Mouse (Mus musculus): ENCODE results near the gene Olfr1032. TPM values are rescaled to one million over a fixed set of nuclear protein-coding genes. Genes with fewer than 3 reads are reported as not detected.
"Not testable (repeated sequence)": the region's sequence is repeated elsewhere in the genome, so short reads cannot be mapped to it uniquely, and the experiment has no call there.

The Olfr1032 gene
- not detected for total RNA-seq (2022)

DNA sequence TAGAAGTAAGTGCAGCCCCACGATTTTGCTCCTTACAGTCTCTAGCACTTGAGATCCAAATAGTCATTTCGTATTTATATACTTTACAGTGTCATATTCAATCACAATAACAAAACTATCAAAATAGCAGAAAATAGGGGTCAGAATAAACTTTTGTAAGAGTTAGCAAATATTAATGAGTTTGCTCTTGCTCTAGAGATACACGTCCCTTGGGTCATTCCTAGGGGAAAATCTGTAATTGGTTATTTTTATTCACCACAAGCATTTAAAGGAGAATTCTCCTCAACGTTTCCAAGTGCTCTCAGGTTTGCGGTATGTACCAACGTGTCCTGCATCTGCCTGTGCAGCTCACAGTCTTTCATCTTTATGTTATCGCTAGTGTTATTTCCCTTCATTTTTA, at the start of gene Olfr1032:
Gene Olfr1032 (plus strand): TSS at position 301 of the 400 bp plus-strand sequence.
- DNase-seq (ENCODE audit: low spot score in 2 of 2): no peak

DNA sequence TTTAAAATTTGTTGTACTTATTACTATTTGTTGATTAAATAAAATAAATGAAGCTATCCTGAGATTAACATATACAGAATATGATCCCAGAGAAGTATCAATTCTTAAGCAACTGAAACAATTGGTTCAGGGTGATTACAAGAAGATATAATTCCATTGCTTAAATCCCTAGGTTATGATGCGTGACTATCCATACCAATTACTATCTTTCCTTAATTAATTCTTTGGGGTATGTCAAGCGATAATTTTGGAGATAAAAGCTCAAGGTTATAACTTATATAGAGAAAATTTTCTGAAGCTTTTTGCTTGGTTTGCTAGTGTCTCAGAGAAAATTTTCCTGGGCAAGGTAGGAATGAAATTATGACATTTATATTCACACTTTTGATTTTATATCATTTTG, 31.7 kb upstream of the Olfr1032 start, which contains the start of gene Olfr1029:
Gene Olfr1029 (plus strand): TSS at position 301 of the 400 bp plus-strand sequence.
- DNase-seq (ENCODE audit: low spot score in 2 of 2): no peak

DNA sequence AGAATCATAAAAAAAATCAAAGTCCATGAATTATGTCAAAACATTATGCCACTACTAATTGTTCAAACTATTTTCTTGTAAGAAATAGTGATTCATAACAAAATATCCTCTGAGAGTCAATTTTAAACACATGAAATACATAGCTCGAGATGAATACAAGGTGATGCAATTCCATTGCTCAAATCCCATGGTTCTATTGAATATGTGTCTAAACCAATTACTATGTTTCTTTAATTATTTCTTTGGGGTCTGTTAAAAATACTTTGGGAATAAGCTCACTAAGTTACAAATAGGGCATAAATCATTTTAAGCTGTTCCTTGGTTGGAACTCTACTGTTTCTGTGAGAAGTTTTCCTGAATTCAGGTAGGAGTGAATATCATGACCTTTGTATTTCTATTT, 26.4 kb upstream of the Olfr1032 start, which contains the start of gene Olfr1030:
Gene Olfr1030 (plus strand): TSS at position 301 of the 400 bp plus-strand sequence.
- no peak for DNase-seq (ENCODE audit: low spot score in 2 of 2)

DNA sequence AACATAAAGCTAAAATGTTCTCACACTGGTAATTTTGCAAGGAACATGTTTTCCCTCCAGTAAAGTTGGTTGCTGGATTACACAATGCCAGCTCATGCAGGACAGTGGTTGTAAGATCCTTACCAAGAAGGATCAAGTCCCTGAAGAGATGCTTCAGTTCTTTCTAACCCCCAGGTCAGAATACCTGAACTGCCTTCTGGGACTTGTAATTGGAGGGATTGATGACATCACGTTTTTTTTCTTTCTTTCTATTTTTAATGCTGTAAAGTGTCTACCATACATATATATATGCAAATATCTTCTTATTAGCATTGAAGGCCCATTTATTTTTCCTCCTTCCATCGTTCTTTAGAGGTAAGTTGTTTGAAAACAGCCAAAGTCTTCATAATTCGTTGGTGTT, 15.3 kb upstream of the Olfr1032 start, which contains the start of gene Olfr1031:
Gene Olfr1031 (plus strand): TSS at position 301 of the 400 bp plus-strand sequence.
- no peak for DNase-seq (ENCODE audit: low spot score in 2 of 2)

DNA sequence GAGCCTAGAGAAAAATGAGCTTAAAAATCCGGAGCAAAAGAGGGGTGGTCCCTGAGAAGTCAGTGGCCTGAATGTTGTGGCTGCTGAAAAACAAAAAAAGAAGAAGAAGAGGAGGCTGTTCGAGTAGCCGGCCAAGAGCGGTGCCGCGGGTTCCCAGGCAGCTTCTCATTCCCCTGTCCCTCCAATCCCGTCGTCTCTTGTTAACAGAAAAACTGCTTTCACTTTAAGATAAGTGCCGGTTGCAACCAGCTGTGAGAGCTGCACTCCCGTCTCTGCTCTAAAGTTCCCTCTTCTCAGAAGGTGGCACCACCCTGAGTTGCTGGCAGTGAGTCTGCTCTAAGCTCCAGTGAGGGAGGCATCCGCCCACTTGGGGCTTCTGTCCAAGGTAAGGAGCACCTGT, 15.1 kb downstream of the Olfr1032 start, which contains the start of gene Olfr1033:
Gene Olfr1033 (plus strand): TSS at position 228 of the 400 bp plus-strand sequence.
- DNase-seq (ENCODE audit: low spot score in 2 of 2): not testable (repeated sequence)

DNA sequence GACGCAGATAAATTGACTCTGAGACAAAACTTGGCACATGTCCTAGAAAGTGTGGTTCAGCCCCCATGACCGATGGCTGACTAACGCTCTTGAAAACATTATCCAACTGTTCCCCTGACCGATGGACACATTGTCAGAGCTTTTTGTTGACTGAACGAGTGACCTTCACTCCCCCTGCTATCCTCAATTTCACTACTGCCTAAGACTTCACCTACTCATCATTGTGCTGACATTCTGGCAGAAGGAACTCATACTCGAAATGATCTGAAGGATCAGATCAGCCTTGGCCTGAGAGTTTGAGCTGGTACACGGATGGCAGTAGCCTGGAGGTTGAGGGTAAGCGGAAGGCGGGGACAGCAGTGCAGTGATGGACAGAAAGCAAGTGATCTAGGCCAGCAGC, 16.2 kb downstream of the Olfr1032 start:
- not testable (repeated sequence) for DNase-seq (ENCODE audit: low spot score in 2 of 2)

DNA sequence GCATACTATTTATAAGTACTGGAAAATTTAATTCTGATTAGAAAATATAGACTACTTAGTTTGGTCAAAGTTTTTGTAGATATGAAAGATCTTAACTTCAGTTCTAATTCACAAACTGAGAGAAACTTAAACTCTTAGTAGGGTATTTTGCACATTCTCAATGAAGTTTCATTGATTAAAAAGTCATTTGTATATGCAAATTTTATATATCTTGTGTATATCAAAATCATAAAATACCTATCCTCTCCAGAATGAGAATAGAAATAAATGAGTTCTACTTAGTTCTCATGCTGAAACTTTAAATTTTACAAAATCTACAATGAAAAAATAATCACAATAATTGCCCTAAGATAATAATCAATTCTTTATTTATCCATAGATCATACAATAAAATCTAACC, 40.2 kb downstream of the Olfr1032 start, which contains the start of gene Olfr1034:
Gene Olfr1034 (plus strand): TSS at position 301 of the 400 bp plus-strand sequence.
- no peak for DNase-seq (ENCODE audit: low spot score in 2 of 2)

DNA sequence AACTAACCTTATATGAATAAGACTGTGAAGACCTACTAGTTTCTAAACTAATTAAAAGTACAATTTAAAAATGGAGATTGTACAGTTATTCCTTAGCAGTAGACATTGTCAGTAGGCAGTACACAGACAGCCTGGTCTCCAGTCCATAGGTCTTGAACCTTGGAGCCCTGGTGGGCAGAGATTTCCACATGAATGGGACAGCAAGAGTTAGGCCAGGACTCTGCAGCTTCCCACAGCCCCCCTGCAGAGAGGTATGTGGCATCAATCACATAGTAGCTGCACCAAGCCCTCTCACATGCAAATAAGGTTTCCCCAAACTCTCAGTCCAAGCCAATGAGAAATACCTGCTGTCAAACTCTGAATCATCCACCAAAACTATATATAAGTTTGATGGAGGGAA, 45.4 kb downstream of the Olfr1032 start:
- not testable (repeated sequence) for DNase-seq (ENCODE audit: low spot score in 2 of 2)

Other genes starting within 250 kb of the Olfr1032 start
- gene Olfr1012, start 242.8 kb upstream of the Olfr1032 start, total RNA-seq (2022): not detected
- gene Olfr1013, start 238.4 kb upstream of the Olfr1032 start, total RNA-seq (2022): not detected
- not detected for gene Olfr1014, start 232.8 kb upstream of the Olfr1032 start, total RNA-seq (2022)
- not detected for gene Olfr1015, start 223.5 kb upstream of the Olfr1032 start, total RNA-seq (2022)
- gene Olfr1016, start 203.0 kb upstream of the Olfr1032 start, total RNA-seq (2022): not detected
- not detected for gene Olfr1018, start 187.1 kb upstream of the Olfr1032 start, total RNA-seq (2022)
- not detected for gene Olfr1019, start 160.1 kb upstream of the Olfr1032 start, total RNA-seq (2022)
- gene Olfr1020, start 158.5 kb upstream of the Olfr1032 start, total RNA-seq (2022): not detected
- not detected for gene Olfr1022, start 136.9 kb upstream of the Olfr1032 start, total RNA-seq (2022)
- not detected for gene Olfr1023, start 119.9 kb upstream of the Olfr1032 start, total RNA-seq (2022)
- not detected for gene Olfr1024, start 100.5 kb upstream of the Olfr1032 start, total RNA-seq (2022)
- gene Olfr1025-ps1, start 90.3 kb upstream of the Olfr1032 start, total RNA-seq (2022): not detected
- gene Olfr1026, start 84.0 kb upstream of the Olfr1032 start, total RNA-seq (2022): not detected
- gene Olfr1028, start 55.1 kb upstream of the Olfr1032 start, total RNA-seq (2022): not detected
- gene Olfr1029, start 31.6 kb upstream of the Olfr1032 start, total RNA-seq (2022): not detected
- not detected for gene Olfr1030, start 26.3 kb upstream of the Olfr1032 start, total RNA-seq (2022)
- not detected for gene Olfr1031, start 15.2 kb upstream of the Olfr1032 start, total RNA-seq (2022)
- under 1 TPM in 1 of 4 experiments, not detected in 3; 0.54 TPM for gene Olfr1033, start 15.1 kb downstream of the Olfr1032 start, total RNA-seq (2022)
- gene Olfr1034, start 40.3 kb downstream of the Olfr1032 start, total RNA-seq (2022): not detected
- gene Olfr1036, start 68.5 kb downstream of the Olfr1032 start, total RNA-seq (2022): not detected
- not detected for gene Olfr1037, start 81.8 kb downstream of the Olfr1032 start, total RNA-seq (2022)
- not detected for gene Olfr1039, start 130.4 kb downstream of the Olfr1032 start, total RNA-seq (2022)
- not detected for gene Olfr1040, start 141.2 kb downstream of the Olfr1032 start, total RNA-seq (2022)
- not detected for gene Olfr1042, start 156.3 kb downstream of the Olfr1032 start, total RNA-seq (2022)
- not detected for gene Olfr1043, start 162.0 kb downstream of the Olfr1032 start, total RNA-seq (2022)
- not detected for gene Olfr1044, start 172.3 kb downstream of the Olfr1032 start, total RNA-seq (2022)
- gene Olfr52, start 180.1 kb downstream of the Olfr1032 start, total RNA-seq (2022): not detected
- not detected for gene Olfr1045, start 197.5 kb downstream of the Olfr1032 start, total RNA-seq (2022)
- gene Olfr1046, start 213.8 kb downstream of the Olfr1032 start, total RNA-seq (2022): not detected
- gene Olfr1047, start 225.9 kb downstream of the Olfr1032 start, total RNA-seq (2022): not detected
- not detected for gene Olfr1048, start 234.7 kb downstream of the Olfr1032 start, total RNA-seq (2022)